Mouse (Mus musculus) forebrain, embryonic 10.5 days (tissue): ENCODE results near the gene Gm3106. TPM values are rescaled to one million over a fixed set of nuclear protein-coding genes. Genes with fewer than 3 reads are reported as not detected.
"Not testable (repeated sequence)": the region's sequence is repeated elsewhere in the genome, so short reads cannot be mapped to it uniquely, and the experiment has no call there.

Experiments used
- DNase-seq: peaks from one replicate; pipeline ENCODE4 v3.0.0-alpha.2; 2017; ENCODE audit warnings: low spot score; ENCODE audit errors: extremely low spot score
- H3K27ac ChIP-seq: fragments of 300-500 bp; sonication (generic); 2 replicates; pipeline ENCODE4 v1.5.1; 2016; ENCODE audit warnings: mild to moderate bottlenecking
- H3K27me3 ChIP-seq: fragments of 300-500 bp; sonication (generic); 2 replicates; pipeline ENCODE4 v1.6.1; 2016; ENCODE audit warnings: mild to moderate bottlenecking; ENCODE audit not compliant: poor library complexity, severe bottlenecking
- H3K36me3 ChIP-seq: fragments of 300-500 bp; sonication (generic); replicated peaks from 2 replicates; pipeline ENCODE4 v1.6.1; 2016; ENCODE audit warnings: mild to moderate bottlenecking, moderate library complexity
- H3K4me1 ChIP-seq: fragments of 300-500 bp; sonication (generic); 2 replicates; pipeline ENCODE4 v1.6.1; 2016
- H3K4me3 ChIP-seq: fragments of 300-500 bp; sonication (generic); 2 replicates; pipeline ENCODE4 v1.5.1; 2016; ENCODE audit warnings: mild to moderate bottlenecking, moderate library complexity
- H3K9me3 ChIP-seq: fragments of 300-500 bp; sonication (generic); 2 replicates; pipeline ENCODE4 v1.6.1; 2016; ENCODE audit warnings: mild to moderate bottlenecking, moderate library complexity
- WGBS: fragments of 180-500 bp; shearing (Covaris S2); methylation state at CpG from one replicate; pipeline ENCODE4 v1.1.7; 2016; 5-methylcytosine and 5-hydroxymethylcytosine counted together
- polyA plus RNA-seq: library from polyadenylated mRNA; unstranded; fragments of >200 nt; fragmentation: Nextera tagmentation; extraction: Ambion mirVana; gene quantifications from 2 replicates; pipeline ENCODE4 v1.2.1, GENCODE M21; 2016

Gene Gm3106
- polyA plus RNA-seq, result not detected in 2 replicates

DNA sequence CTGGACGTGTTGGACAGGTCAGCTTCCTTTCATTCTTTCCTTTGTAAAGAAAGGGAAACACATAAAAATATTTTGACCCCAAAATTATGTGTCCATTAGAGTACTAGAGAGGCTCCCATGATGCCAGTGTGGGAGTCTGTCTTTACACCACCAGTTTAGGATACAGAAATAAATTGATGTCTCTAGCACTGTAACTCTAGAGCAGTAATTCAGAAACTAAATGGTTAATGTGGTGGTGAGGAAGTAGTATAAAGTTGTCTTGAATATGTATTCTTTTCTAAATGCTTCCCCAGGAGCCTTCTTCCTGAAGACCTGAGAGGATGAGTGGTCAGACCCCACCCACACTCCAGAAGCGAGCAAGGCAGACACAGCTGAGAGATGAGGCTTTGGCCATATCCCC, at the start of gene Gm3106:
Gene Gm3106, plus strand, starts transcription at position 301 of the 400 bp plus-strand sequence.
- DNase-seq, H3K4me3 ChIP-seq, H3K27ac ChIP-seq, H3K27me3 ChIP-seq, H3K4me1 ChIP-seq, H3K36me3 ChIP-seq, H3K9me3 ChIP-seq: not testable (repeated sequence)
- no CpG with 5 or more reads among the region's 2 CpGs for WGBS

Other genes with a start within 250 kb of the Gm3106 start
- not detected in 2 replicates for gene BC061212, start 147.5 kb upstream of the Gm3106 start, polyA plus RNA-seq
- not detected in 2 replicates for gene Gm6351, start 141.6 kb upstream of the Gm3106 start, polyA plus RNA-seq
- not detected in 2 replicates for gene A430089I19Rik, start 88.8 kb downstream of the Gm3106 start, polyA plus RNA-seq
- gene Gm6502, start 96.4 kb downstream of the Gm3106 start, polyA plus RNA-seq, result not detected in 2 replicates
- not detected in 2 replicates for gene AA792892, start 121.7 kb downstream of the Gm3106 start, polyA plus RNA-seq
- gene Gm7682, start 227.8 kb downstream of the Gm3106 start, polyA plus RNA-seq, result not detected in 2 replicates